Mouse (Mus musculus) gastrocnemius, adult 2 months (tissue): ENCODE measurements around the gene Ppp1r1b. TPM values are rescaled to one million over a fixed set of nuclear protein-coding genes. Genes with fewer than 3 reads are reported as not detected.
A peak's percentile ranks its signal among the peaks of the same experiment; 100 is the strongest.

ENCODE experiments used
- DNase-seq: peaks from one replicate; pipeline ENCODE4 v3.0.0; 2022
- H3K27ac ChIP-seq: fragments of 200-600 bp; 2 replicates; pipeline ENCODE4 v1.8.1; 2022; ENCODE audit warnings: mild to moderate bottlenecking
- H3K4me3 ChIP-seq: fragments of 200-600 bp; 2 replicates; pipeline ENCODE4 v1.8.1; 2022; ENCODE audit warnings: mild to moderate bottlenecking, moderate library complexity
- CTCF ChIP-seq: fragments of 200-600 bp; IDR thresholded peaks from 2 replicates; pipeline ENCODE4 v1.8.1; 2022; ENCODE audit warnings: antibody characterized with exemption, mild to moderate bottlenecking, moderate library complexity
- intact Hi-C: fragments of 180-260 bp; cut with DNase I; formaldehyde crosslinking; loops from one replicate; pipeline ENCODE4 v1.15.1; 2025
- total RNA-seq, 2 experiments: library from RNA; stranded (reverse); gene quantifications; 2 replicates each; pipeline ENCODE4 v1.2.3; 2021

Ppp1r1b gene
- total RNA-seq, 2 experiments from 2014 or later = not detected

DNA sequence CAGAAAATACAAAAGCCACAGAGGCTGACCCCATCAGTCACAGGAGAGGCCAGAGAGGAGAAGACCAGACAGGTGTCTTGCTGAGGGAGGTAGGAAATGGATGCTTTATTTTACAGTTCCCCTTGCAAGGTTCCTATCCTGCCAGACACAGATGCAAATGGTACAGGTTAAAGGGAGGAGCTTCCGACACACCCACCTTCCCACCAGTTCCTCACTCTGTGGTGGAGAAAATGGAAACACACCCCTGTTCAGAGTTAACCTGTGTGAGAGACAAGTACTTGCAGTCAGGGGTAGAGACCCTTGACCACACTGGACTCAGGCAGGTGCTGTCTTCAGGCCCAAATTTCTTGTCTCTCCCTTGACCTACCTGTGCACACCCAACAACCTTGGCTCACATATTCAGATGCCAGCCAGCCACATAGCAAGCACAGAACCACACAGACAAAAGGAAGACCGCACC, 17.4 kb upstream of the Ppp1r1b start:
- no peak for TF ChIP-seq CTCF
- no peak overlapping the region for H3K27ac ChIP-seq
- intact Hi-C loops = no loop called here
- no peak overlapping the region for H3K4me3 ChIP-seq
- no peak for DNase-seq

GRCm38 (mm10) chr11:98331401-98331800, 16.8 kb upstream of the Ppp1r1b start:
- intact Hi-C loops = no loop called here
- DNase-seq = no peak

DNA sequence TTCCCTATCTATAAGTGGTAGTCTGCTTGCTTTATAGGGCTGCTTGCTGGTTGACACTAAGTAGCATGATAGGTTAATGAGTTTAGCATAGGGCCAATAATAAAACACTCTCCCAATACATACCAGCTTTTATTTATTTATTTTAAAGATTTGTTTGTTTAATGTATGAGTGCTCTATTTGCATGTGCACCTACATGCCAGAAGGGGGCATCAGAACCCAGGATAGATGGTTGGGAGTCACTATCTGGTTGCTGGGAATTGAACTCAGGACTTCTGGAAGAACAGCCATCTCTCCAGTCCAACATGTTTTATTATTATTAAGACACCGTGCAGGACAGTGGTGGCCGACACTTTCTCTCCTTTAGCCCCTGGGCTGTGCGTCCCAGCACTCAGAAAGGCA, 16.0 kb upstream of the Ppp1r1b start:
- Histone ChIP-seq H3K27ac (no peak overlapping the region), H3K4me3 (no peak overlapping the region)
- DNase-seq = no peak
- no peak for TF ChIP-seq CTCF
- intact Hi-C loops = no loop called here

More at GRCm38 (mm10) chr11:98331401-98331800, 16.8 kb upstream of the Ppp1r1b start:
- no peak for TF ChIP-seq CTCF
- Histone ChIP-seq H3K4me3 (no peak overlapping the region), H3K27ac (no peak overlapping the region)

DNA sequence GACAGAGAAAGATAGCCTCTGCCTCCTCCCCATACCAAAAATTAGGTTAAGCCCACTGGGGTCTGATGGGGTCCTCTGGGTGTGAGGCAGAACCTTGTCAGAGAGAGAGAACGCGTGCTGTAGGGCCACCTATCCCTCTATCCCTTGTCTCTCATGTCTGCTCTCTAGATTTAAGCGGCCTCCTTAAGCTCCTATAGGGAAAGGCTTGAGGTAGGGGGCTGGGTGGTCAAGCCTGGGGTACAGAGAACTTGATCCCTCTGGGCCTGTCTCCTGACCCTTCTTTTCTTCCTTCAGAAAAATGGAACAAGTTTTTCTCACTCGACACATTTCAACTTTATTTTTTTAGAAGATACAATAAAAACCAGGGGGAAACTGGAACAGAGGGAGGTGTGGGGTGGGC, 15.4 kb upstream of the Ppp1r1b start:
- no peak overlapping the region for H3K27ac ChIP-seq
- no peak for TF ChIP-seq CTCF
- no peak overlapping the region for H3K4me3 ChIP-seq
- DNase-seq = no peak
- intact Hi-C loops = no loop called here

DNA sequence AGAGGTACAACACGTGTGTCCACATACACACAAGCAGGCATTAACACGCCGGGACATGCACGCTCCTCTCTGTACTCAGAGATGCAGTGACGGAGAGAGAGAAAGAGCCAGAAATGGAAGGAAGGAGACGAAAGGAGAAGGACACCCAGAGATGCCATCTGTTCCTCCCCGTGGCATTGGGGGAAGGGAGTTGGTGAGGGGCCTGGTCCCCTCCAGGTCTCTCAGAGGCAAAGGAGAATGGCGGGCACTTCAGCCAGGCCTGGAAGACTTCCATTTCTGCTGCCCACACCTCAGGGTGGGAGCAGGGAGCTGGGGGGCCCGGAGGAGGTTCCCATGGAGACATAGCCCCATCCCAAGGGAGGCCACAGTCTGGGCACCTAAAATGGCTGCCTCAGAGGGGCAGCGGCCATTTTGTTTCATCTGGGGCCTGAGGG, 14.9 kb upstream of the Ppp1r1b start:
- no peak overlapping the region for H3K27ac ChIP-seq
- DNase-seq = no peak
- no peak for TF ChIP-seq CTCF
- intact Hi-C loops = no loop called here
- no peak overlapping the region for H3K4me3 ChIP-seq

DNA sequence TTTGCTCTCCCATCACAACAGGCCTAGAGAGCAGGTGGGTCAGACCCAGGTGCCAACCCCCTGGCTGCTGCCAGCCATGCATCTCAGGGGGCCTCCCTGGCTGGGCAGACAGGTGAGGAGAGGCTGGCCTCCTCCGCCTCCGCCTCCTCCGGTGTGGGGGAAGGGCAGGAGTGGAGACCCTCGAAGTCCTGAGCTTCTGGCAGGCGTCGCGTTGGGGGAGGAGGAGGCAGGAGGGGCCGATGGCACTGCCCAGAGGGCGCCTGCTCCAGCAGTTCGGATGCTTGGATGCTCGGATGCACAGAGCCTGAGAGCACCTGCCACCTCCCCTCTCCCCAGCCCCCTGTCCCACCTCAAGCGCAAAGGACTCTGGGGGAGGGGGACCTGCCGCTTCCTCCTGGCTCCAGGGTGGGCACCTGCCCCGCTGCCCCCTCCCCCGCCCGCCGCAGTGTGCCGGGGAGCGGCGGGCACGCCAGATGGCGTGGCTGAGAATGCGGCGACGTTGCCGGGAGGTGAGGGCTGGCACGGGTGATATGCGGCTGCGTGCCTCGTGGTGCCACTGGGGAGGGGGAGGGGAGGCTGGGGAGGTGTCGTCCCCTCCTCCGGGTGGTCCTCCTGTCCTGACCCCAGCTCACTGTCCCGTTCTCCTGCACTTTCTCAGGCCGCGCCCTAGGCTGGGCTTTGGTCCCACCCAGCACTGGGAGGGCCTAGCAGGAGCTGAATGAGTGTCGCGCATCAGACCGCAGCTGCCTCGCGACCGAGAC, 14.0 kb upstream of the Ppp1r1b start:
- no peak for DNase-seq
- H3K4me3 ChIP-seq = no peak overlapping the region
- intact Hi-C loops = no loop called here
- no peak for TF ChIP-seq CTCF
- H3K27ac ChIP-seq = no peak overlapping the region

- no peak for TF ChIP-seq CTCF
- intact Hi-C loops = no loop called here
- DNase-seq = no peak
These were observed 13.0 kb upstream of the Ppp1r1b start for GRCm38 (mm10) chr11:98335250-98335649.

DNA sequence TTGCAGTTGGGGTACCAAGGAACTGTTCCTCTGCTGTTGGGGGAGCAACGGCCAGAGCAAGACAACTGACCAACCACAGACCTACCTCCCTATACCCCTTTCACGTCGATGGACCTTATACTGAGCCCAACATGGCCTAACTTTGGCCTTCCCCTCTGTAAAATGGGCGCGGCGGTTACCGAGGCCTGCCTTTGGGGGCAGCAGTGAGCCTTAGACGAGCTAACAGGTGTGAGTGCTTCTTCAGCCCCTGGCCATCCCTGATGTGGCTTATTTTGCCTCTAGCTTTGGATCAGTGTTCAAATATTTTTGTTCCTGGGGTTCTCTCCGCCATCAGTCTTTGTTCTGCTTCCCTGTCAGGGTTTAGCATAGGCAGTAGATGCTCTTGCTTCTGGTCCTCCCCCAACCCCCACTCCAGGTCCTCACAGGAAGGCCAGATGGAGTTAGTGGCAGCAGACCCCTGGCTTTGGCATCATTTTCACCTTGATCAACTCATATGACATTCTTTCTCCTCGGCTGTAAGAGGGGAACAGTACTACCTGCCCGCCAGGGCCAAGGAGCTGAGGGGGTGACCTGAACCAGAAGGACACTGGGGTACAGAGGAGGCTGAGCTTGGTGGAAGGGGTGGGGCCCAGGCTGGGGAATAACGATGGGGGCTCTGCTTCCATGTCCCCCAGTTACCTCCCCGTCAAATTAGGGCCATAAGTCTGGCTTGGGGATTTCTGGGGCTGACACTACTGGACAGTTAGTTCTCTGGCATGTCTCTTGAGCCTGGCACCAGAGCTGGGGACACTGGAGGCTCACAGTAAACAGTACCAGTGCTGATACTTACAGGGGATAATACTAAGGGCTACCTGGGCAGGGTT, 11.7 kb upstream of the Ppp1r1b start:
- peak; percentile 46 for TF ChIP-seq CTCF
- H3K4me3 ChIP-seq = no peak overlapping the region
- intact Hi-C loops = no loop called here
- no peak overlapping the region for H3K27ac ChIP-seq
- DNase-seq = no peak

More at GRCm38 (mm10) chr11:98335250-98335649, 13.0 kb upstream of the Ppp1r1b start:
- Histone ChIP-seq H3K27ac (no peak overlapping the region), H3K4me3 (no peak overlapping the region)

DNA sequence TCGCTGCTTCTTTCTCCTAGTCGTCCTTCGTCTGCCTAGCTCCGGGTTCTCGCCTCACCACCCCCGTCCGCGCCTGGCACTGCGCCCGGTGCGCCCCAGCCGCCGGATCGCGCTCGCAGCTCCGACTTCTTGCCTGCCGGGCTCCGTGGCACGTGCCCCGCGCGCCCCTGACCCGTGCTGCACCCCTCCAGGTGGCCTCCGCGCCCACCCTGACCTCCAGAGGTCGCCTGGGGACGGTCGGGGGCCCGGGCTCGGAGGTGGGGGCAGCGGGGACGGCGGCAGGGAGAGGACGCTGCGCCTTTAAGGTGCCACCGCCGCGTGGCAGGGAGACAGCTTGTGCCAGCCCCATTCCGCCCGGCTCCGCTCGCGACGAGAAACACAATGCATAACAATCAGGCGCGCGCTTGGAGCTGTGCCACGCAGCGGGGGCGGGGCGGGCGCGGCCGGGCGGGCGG, 9.7 kb upstream of the Ppp1r1b start:
- TF ChIP-seq CTCF = no peak
- intact Hi-C loops = no loop called here
- peak; percentile 58 for DNase-seq

DNA sequence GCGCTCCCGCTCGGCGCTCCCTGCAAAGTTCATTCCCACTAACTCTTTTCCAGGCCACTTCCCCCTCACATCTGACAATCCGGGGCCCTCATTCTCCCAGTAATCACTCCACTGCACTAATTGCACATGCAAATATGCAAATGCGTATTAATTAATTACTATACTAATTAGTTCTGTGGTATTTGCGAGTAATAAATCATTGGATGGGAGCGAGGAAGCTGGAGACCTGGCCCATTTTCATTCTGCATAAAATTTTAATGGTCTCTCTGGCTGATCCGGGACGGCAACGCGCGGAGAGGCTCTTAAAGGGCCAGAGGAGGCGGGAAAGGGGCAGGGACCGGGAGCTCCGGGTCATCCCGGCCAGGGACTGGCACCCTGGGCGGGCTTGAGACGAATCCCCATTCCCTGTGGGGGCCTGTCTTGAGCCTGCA, 9.1 kb upstream of the Ppp1r1b start:
- H3K4me3 ChIP-seq = peak overlapping the region; percentile 78
- no peak for DNase-seq
- no peak for TF ChIP-seq CTCF
- intact Hi-C loops = no loop called here
- H3K27ac ChIP-seq = no peak overlapping the region

More for the DNA sequence above, 9.7 kb upstream of the Ppp1r1b start:
- peak overlapping the region; percentile 24; the same call in 1 of the 2 replicates for H3K27ac ChIP-seq
- H3K4me3 ChIP-seq = peak overlapping the region; percentile 78

DNA sequence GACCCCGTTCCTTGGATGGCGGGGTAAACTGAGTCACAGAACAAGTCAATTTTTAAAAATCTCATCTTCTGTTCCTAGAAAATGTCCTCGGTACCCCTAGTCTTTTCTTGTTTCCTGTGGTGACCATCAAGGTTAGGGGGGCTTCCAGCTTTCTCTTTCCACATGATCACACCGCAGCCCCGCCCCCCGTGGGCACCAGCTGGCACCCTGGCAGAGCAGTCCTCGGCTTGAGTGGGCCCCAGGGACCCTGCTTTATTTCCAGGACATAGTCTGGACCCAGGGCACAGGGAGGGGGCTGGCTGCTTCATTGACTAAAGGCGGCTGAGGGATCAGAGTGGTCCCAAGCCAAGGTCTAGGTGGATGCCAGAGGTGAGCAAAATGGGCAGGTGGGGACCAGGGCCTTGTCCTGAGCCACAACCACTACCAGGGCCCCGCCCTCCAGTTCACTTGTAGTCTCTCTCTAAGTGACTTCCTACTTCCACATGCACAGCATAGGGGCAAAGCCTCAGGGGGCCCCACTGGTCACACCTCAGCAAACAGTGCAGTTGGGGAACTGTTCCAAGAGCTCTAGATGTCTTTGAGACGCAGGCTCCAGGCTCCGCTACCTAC, 8.4 kb upstream of the Ppp1r1b start:
- Histone ChIP-seq H3K27ac (no peak overlapping the region), H3K4me3 (peak overlapping the region; percentile 78)
- DNase-seq = no peak
- TF ChIP-seq CTCF = no peak
- intact Hi-C loops = loop anchor here (5.0 to 10.0 kb wide), 2 partner anchors 118 to 255 kb away; partner anchors contain the start of gene Lrrc3c

- no peak overlapping the region for H3K27ac ChIP-seq
- intact Hi-C loops = loop anchor here (5.0 to 10.0 kb wide), 2 partner anchors 117 to 254 kb away; partner anchors contain the start of gene Lrrc3c
- no peak for TF ChIP-seq CTCF
- no peak overlapping the region for H3K4me3 ChIP-seq
- DNase-seq = no peak
These were observed 7.6 kb upstream of the Ppp1r1b start for GRCm38 (mm10) chr11:98340597-98340996.
